Mouse (Mus musculus): ENCODE results near the gene Tacr2.

DNA sequence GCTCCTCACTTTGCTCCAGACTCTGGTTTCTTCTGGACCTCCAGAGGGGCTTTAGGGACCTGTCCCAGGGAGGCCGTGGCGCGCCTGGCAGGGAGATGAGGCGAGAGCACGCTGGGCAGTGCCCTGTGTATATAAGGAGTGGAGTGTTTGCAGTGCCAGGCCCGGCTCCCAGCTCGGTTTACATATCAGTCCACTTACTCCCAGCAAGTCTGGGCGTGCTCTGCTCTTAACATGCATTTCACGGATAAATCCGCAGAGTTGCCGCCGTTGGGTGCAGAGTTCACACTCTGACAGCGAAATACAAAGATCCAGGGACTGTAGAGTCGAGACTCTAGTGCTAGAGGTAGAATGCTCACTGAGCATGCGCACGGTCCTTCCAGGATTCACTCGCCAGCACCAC is 29.5 kb upstream of the Tacr2 start:
- TF ChIP-seq POLR2A (IDR thresholded peaks at IDR 0.05; ENCODE audit: low read depth, low read length) (no peak), CTCF (conservative IDR thresholded peaks at IDR 0.05; ENCODE audit: insufficient read depth, insufficient read length, low read depth, low read length) (no peak)
